Mouse (Mus musculus): ENCODE results near the gene Zfp296.
A peak's percentile ranks its signal among the peaks of the same experiment; 100 is the strongest.

The Zfp296 gene

GRCm38 (mm10) chr7:19577141-19577852, at the start of gene Zfp296, which contains the start of gene Gemin7:
TSS of gene Zfp296 (plus strand) at chr7:19577287.
TSS of gene Gemin7 (minus strand) at chr7:19577595.
- DNase-seq (ENCODE audit: low spot score): no peak

DNA sequence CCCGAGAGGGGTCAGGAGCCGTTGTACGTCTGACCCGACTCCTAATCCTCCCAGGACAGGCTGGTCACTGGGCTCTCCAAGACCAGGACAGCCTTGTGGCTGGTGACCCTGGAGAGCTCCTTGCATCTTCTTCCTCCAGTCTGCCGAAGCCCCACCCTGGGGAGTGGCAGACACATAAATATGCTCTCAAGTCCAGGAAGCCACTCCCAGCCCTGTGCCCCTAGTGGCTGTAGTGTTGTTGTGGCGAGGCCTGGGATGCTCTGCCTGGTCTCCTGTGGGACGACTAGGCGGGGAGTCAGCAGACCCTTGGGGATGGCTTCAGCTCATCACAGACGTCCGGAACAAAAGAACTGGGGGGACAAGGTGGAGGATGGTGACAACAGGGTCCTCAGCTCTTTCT, 46.0 kb upstream of the Zfp296 start:
- DNase-seq (ENCODE audit: low spot score): no peak

- DNase-seq (ENCODE audit: low spot score): no peak
These were observed 44.8 kb upstream of the Zfp296 start for GRCm38 (mm10) chr7:19532240-19532639.

- DNase-seq (ENCODE audit: low spot score): no peak
These were observed 42.4 kb upstream of the Zfp296 start for GRCm38 (mm10) chr7:19534676-19535075.

- DNase-seq (ENCODE audit: low spot score): no peak
These were observed 36.1 kb upstream of the Zfp296 start for GRCm38 (mm10) chr7:19540771-19541566.

DNA sequence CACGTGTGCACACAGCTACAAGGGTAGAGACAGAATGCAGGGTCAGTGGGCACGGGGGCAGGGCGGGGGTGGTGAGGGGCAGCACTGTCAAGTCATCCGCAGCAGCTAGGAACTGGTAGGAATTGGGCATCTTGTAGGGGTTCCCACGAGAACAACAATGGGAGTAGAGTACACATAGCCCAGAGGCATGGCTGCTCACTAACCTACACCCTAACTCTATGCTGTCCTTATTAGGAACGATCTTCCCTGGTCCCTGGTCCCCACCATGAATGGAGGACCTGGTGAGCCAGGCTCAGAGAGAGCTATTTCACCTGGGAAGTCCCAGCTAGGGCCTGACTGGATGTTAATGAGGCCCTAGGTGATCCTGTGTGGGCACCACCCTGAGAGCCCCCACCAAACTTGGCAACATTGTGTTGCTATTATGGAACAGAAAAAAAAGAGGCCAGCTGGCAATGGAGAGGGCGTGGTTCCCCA, 35.4 kb upstream of the Zfp296 start:
- no peak for DNase-seq (ENCODE audit: low spot score)

GRCm38 (mm10) chr7:19542155-19542691, 34.9 kb upstream of the Zfp296 start:
- DNase-seq (ENCODE audit: low spot score): no peak

DNA sequence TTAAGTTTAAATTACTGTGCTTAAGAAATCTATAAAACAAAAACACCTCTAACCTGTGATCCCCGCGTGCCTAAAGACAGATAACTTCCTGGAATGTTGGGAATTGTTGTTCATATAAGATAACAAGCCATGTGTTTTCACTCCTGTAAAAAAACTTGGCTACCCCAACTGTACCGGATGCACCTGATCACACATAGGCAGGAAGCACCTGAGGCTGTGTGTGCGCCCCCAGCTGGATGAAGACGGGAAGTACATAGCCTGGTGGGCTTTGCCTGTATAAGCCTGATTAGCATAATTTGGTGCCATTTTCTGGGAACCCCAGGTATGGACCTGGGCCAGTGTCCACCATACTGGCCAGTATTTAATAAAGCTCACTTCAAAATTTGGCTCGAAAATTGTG, 33.5 kb upstream of the Zfp296 start:
- DNase-seq (ENCODE audit: low spot score): no peak

- DNase-seq (ENCODE audit: low spot score): no peak
These were observed 31.1 kb upstream of the Zfp296 start for GRCm38 (mm10) chr7:19546007-19546406.

- DNase-seq (ENCODE audit: low spot score): no peak
These were observed 29.6 kb upstream of the Zfp296 start for GRCm38 (mm10) chr7:19547344-19547969.

DNA sequence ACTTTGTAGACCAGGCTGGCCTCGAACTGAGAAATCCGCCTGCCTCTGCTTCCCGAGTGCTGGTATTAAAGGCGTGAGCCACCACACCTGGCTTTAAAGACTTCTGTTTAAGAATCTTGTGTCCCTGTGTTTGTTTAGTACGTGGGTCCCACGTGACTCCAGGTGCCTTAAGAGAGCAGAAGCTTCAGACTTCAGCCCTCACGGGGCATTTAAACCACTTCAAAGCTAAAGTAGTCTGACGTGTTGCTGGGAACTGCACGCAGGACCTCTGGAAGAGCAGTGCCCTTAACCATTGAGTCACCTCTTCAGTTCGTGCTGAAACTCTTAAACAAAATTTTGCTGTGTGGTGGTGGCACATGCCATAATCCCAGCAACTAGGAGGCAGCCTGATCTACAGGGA, 27.7 kb upstream of the Zfp296 start:
- no peak for DNase-seq (ENCODE audit: low spot score)

DNA sequence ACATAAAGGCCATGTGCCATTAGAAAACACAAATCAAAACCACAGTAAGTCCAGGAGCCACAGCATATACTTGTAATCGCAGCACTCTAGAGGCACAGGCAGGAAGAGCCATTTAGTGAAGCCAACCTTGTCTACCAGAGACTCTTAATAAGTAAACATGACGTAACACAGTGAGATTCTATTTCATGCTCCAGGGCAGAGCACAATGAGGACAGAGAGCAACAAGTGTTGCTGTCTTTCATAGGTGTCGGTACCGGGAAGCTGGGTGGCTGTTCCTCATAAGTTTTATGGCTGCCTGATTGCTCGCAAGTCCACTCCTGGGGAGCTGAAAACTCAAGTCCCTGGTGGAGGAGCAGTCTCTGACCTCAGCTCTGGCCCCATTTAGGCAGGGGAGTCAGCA, 25.5 kb upstream of the Zfp296 start:
- no peak for DNase-seq (ENCODE audit: low spot score)

DNA sequence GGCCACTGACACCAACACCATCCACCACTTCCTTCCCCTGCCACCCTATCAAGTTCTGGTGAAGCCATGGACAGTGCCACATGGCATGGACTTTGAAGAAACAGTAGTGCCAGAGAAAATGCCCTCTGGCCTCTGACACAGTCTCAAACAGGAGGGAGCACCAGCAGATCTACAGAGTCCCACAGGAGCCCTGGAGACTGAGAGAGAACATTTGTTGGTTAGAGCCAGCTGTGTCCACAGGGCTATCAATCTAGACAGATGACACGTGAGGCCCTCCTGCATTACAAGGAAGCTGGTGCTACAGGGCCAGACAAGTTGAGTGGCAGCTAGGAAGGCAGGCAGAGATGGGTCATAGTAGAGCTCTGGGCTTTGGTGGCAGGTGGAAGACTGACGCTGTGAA, 24.6 kb upstream of the Zfp296 start:
- no peak for DNase-seq (ENCODE audit: low spot score)

DNA sequence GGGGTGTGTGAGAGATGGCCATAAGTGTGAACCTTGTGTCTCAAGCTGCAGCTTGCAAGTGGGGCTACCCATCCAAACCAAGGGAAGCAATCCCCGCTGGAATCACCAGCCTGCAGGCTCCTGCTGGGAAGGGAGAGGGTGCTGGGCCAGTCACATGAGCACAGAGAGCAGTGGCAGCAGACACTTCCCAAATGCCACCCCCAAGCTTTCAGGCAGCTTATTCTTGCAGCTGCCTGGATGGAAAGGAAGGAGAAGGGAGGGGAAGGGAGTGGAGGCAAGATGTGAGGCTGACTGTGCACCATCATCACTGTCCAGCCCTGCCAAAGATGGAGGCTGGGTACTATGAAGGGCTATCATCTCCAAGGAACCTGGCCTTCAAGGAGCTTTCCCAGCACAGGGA, 22.9 kb upstream of the Zfp296 start:
- DNase-seq (ENCODE audit: low spot score): no peak

GRCm38 (mm10) chr7:19557086-19557485, 20.0 kb upstream of the Zfp296 start:
- no peak for DNase-seq (ENCODE audit: low spot score)

DNA sequence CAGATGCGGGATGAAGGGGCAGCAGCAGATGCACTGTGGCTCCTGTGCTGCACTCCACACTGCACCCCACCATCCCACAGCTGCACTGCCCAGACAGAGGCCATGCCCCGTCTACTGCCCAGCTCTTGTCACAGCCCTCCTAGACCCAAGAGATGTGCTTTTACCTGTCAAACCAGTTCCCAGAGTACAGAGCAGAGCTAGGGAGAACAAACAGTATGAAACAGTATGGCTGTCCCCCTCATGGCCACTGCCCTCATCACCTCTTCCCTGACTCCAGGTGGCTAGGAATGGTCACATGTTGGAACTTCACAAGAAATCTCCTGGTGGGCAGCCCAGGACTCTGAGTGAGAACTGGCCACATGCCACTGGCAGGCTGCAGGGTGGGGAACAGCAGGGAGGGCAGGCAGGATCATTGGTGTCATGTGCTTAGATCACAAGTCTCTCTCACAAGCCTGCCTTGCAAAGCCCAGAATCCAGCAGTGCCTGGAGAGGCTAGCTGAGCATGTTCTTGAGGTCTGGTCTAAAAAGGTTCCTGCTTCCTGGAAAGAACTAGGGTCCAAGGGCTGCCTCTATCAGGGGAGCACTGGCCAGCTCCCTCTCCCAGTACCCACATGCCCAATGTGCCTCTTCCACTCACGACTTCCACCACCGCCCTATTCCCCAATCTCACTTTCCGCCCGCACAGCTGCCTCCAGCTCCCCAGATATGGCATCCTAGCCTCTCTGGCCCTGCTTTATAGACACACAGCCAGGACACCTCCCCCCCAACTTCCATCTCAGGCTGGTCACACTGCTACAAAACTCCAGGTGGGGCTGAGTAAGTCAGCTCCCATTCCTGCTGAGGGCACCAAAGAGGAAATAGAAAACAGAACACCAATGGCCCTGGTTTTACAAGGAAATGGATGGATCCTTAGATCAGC, 18.8 kb upstream of the Zfp296 start:
- no peak for DNase-seq (ENCODE audit: low spot score)

GRCm38 (mm10) chr7:19558965-19559364, 18.1 kb upstream of the Zfp296 start:
- no peak for DNase-seq (ENCODE audit: low spot score)

- no peak for DNase-seq (ENCODE audit: low spot score)
These were observed 16.4 kb upstream of the Zfp296 start for GRCm38 (mm10) chr7:19560491-19561260.

DNA sequence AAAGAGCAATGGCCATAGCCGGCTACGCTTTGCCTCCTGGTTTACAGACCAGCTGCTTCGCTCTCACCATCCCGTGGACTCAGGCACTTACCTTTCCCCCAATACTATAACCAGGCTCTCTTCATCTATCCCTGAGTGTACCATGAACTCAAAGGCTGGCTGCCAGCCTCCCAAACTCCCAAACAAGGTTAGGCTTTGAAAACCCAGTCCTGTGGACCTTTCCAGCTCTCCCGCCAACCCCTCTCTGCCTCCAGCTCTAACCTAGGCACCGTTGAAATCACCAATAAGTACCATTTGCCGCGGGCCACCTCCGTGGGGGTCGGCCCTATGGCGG, 15.7 kb upstream of the Zfp296 start:
- DNase-seq (ENCODE audit: low spot score): no peak

- DNase-seq (ENCODE audit: low spot score): peak; percentile 91
These were observed 15.1 kb upstream of the Zfp296 start for GRCm38 (mm10) chr7:19561765-19562642.
